Mouse (Mus musculus) olfactory bulb, adult 2 months (tissue): Measurements from ENCODE around the gene Zfp1.

Source experiments
- CTCF ChIP-seq: fragments of 200-500 bp; IDR thresholded peaks from 2 replicates; pipeline ENCODE4 v1.5.1; 2012; ENCODE audit warnings: low read depth, mild to moderate bottlenecking, low read length, moderate library complexity; ENCODE audit not compliant: insufficient read depth
- POLR2A ChIP-seq: fragments of 200-500 bp; IDR thresholded peaks from 2 replicates; pipeline ENCODE4 v1.6.1; 2012; ENCODE audit warnings: mild to moderate bottlenecking, low read depth, low read length, moderate library complexity; ENCODE audit not compliant: insufficient read depth

DNA sequence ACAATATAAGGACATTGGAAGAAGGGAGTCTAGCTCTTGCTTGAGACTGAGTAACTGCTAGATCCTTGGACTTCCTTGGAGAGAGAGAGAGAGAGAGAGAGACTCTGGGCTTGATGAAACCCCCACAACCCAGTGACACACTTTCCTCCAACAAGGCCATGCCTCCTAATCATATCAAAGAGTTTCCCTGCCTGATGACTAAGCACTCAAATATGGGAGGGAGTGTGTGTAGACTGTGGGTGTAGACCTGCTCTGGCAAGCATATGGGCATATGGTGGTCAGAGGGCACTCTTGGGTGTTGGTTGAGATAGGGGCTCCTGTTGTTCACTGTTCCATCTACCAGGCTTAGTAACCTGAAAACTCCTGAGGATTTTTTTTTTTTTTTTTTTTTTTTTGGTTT, 5.1 kb upstream of the Zfp1 start:
- TF ChIP-seq CTCF = no peak
- no peak for TF ChIP-seq POLR2A
